Mouse (Mus musculus): ENCODE measurements around the gene Parp6. TPM values are rescaled to one million over a fixed set of nuclear protein-coding genes. Genes with fewer than 3 reads are reported as not detected.

Parp6 gene
- 10 to 100 TPM; 15.6 to 19.3 TPM for total RNA-seq (2021)

DNA sequence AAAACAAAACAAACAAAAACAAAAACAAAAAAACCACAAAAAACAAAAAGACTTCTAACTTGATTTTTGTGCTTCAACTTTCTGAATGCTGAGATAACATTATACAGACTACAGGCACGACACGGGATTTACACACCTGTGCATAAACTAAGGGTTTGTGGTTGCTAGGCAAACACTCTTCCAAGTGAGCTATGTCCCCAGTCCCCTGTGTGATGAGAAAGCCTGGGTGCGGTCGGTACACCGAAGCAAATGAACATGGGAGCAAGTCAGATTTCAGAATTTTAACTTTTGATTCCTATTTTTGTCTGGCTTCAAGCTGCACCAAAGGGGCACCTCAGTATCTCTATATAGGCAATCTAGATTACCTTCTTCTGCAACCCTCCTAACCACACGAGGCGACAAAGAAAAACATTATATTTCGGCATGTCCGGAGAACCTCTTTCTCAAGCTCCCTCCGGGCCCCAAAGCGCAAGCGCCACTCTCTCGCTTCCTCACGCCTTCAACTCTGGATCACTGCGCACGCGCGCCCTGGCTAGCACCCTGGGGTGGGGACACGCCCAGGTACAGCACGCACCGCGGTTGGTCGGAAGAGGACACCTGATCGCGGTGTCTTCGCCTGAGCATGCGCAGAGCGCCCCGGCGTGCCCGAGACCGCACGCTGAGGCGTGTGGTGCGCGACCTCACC lies at the start of gene Parp6:
Parp6 (plus strand) TSS at position 663 of the 685 bp plus-strand sequence.
- intact Hi-C loops (cut with DNase I) = no loop called here
- DNase-seq = peak; percentile 100

GRCm38 (mm10) chr9:59571852-59572251 lies 45.2 kb upstream of the Parp6 start:
- intact Hi-C loops (cut with DNase I) = no loop called here
- DNase-seq = no peak

GRCm38 (mm10) chr9:59577401-59577800 lies 39.7 kb upstream of the Parp6 start:
- intact Hi-C loops (cut with DNase I) = no loop called here
- no peak for DNase-seq

GRCm38 (mm10) chr9:59577844-59578504 lies 39.1 kb upstream of the Parp6 start, which contains the start of gene Celf6:
Gene Celf6 (plus strand): TSS chr9:59577917.
- intact Hi-C loops (cut with DNase I) = no loop called here
- DNase-seq = peak; percentile 86 to 91

DNA sequence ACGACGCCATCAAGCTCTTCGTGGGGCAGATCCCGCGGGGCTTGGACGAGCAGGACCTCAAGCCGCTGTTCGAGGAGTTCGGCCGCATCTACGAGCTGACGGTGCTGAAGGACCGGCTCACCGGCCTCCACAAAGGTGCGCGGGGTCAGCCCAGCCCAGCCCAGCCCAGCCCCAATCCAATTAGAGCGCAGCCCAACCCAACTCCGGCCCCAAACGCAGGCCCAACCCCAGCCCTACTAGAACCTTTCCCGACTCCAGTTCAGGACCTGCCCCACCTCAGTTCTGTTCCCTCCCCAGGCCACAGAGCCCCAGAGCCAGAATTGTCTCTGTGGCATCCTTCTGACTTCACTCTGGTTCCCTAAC lies 38.6 kb upstream of the Parp6 start:
- intact Hi-C loops (cut with DNase I) = no loop called here
- no peak for DNase-seq

DNA sequence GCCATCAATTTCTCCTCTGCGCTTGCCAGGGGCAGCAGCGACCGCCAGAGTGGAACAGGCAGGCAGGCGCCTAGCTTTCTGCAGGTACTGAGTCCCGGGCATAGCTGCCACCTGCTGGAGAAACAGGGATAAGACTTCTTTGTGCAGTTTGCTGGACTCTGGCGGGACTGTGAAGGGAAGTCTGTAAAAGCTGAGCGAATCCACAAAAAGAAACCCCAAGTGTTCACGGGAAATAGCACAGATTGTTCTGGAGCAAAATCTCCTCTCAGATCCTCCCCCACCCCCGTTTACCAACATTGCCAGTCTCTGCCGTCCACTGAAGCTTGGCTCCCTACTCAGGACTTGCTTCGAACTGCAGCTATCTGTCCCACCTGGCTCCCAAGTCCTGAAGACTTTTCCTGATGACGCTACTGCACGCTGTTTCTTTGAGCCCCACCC lies 32.2 kb upstream of the Parp6 start:
- DNase-seq = peak; percentile 78 to 84
- intact Hi-C loops (cut with DNase I) = loop anchor here (1.0 kb wide), 1 partner anchor 18 kb away; no protein-coding TSS in a partner anchor

DNA sequence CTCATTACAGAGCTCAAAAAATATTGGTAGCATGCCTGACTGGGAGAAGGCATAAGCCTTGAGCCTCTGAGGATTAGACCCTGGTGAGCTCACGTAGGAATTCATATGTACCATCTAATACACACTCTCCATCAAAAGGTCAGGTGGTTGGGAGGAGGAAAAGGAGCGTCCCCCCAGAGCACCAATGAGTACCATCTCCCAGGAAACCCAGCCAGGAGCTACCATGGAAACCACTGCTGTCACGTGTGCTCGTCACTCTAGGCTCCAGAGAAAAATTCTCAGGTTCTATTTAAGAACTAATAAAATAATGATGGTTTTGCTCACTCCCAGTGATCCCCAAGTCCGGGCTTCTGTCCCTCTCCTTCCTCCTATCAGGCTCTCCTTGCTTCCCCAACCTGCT lies 28.8 kb upstream of the Parp6 start:
- DNase-seq = no peak
- intact Hi-C loops (cut with DNase I) = no loop called here

DNA sequence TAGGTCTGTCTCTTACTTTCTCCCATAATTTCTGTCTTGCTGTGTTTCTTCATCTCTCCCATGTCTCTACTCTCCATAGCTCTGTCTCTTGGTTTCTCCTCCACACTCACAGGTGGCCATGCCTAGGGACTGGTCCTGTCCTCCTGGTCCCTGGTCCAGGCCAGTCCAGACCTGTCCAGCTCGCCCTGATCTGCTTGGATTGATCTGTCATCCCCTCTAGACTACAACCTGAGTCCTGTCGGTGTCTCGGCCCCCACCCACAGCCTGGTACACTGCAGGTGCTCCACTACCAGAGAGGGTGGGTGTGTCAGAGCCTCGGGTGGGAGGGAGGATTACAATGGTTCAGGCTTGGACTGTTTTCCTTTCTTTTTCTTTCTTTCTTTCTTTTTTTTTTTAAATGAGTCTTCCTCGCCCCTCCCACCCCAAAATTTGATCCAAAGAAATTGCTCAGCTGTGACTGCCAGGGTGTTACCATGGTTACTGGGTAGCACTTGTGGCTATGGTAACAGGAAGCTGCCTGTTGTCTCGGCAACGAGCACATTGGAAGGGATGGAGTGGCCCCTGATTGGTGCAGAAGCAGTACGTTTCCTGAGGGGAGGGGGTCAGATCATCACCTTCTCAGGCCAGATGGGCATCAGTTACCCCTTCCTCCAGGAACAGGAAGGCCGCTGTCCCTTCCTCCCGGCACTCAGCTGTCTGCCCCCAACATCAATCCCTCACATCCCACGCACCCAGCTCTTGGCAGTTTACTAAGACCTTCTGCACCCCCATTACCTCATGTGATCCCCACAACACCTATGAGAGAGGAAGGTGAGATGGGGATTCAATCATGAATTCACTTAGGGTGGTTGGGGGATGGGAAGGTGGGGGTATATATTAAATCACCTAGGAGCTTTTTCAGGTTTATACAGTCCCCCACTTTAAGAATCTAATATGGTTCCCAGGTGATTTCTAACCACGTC lies 28.1 kb upstream of the Parp6 start:
- no peak for DNase-seq
- intact Hi-C loops (cut with DNase I) = no loop called here

DNA sequence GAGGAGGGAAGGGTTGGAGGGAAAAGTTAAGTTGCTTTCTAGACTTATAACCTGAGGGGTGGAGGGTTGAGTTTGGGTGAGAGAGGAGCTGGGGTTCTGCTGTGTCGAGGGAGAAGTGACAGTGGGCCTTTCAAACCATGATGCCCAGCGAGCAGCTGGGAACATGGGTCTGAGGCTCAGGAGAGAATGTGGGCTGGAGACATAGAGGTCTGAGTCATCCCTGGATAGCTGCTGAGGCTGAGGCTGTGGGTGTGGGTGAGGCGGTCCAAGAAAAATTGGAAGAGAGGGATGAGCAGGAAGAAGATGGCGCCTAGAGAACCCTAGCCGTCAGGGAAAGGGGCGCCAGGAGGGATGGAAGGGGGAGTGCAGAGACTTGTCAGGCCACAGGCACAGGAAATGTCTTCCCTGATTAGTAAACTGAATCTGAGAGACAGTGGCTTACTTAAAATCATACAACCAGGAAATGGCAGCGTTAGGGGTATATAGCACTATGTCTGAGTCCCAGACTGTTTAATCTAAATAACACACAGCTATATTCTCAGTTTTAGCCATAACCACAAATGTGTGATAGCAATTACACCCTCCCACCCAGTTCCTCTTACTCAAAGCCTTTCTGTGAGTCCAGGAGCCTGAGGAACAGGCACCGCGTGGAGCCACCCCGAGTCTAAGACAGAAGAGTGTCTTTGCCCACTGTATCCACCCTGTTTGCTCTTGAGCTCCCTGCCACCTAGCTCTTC lies 27.2 kb upstream of the Parp6 start:
- intact Hi-C loops (cut with DNase I) = no loop called here
- no peak for DNase-seq

GRCm38 (mm10) chr9:59601661-59602060 lies 15.4 kb upstream of the Parp6 start:
- intact Hi-C loops (cut with DNase I) = no loop called here
- DNase-seq = no peak

GRCm38 (mm10) chr9:59605967-59606366 lies 11.1 kb upstream of the Parp6 start:
- no peak for DNase-seq
- intact Hi-C loops (cut with DNase I) = no loop called here

DNA sequence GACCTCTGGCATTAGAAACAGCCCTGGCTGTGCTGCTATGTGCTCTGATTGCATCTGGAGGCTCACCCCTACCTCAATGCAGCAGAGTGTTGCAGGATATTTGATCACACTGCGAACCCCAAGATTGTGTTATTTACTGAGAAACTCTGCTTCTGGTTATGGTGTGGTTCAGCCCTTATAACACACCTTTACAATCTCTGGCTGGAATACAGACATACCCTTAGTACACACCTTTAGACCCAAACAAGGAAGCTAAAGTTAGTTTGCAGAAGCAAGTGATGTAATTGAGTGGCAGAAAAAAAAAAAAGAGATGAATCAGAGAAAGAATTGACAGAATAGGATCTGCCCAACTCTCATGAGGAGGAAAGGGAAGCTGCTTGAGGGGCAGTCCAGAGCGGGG lies 6.1 kb upstream of the Parp6 start:
- DNase-seq = no peak
- intact Hi-C loops (cut with DNase I) = no loop called here

DNA sequence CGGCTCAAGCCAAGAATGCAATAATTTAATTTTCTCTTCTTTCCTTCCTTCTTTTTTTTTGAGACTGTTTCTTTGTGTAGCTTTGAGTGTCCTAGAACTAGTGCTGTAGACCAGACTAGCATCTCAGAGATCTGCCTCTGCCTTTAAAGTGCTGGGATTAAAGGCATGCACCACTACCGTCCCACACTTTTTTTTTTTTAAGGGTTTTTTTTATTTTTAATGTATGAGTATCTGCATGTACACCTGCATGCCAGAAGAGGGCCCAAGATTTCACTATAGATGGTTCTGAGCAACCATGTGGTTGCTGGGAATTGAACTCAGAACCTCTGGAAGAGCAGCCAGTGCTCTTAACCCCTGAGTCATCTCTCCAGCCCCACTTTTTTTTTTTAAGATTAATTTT lies 1.3 kb upstream of the Parp6 start:
- intact Hi-C loops (cut with DNase I) = no loop called here

GRCm38 (mm10) chr9:59617307-59617973 lies 356 bp downstream of the Parp6 start:
- DNase-seq = no peak
- intact Hi-C loops (cut with DNase I) = no loop called here

More for the DNA sequence above, 1.3 kb upstream of the Parp6 start:
- DNase-seq = no peak

GRCm38 (mm10) chr9:59638372-59638771 lies 21.3 kb downstream of the Parp6 start:
- intact Hi-C loops (cut with DNase I) = no loop called here
- DNase-seq = no peak

GRCm38 (mm10) chr9:59639936-59640335 lies 22.9 kb downstream of the Parp6 start:
- DNase-seq = no peak
- intact Hi-C loops (cut with DNase I) = no loop called here

DNA sequence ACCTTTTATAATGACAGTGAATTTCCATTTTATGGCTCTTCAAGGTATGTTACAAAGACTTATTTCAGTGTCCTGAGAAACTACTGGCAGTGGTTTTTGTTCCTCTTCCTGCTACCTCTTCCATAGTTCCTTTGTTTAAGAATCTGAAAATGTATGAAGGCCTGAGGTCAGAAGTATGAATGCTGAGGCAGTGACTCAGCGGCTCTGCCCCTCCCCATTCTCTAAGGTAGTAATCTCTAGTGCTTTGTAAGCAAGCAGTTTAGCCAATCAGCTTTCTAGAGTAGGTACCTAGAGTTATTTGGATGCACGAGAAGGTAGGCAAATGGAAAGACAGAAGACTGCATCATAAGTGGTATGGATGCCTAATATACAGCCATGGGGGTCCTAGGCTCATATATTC lies 24.2 kb downstream of the Parp6 start:
- intact Hi-C loops (cut with DNase I) = no loop called here
- no peak for DNase-seq

- DNase-seq = no peak
- intact Hi-C loops (cut with DNase I) = no loop called here
These were observed 32.8 kb downstream of the Parp6 start for GRCm38 (mm10) chr9:59649911-59650310.

GRCm38 (mm10) chr9:59653371-59653770 lies 36.3 kb downstream of the Parp6 start:
- DNase-seq = no peak
- intact Hi-C loops (cut with DNase I) = no loop called here

DNA sequence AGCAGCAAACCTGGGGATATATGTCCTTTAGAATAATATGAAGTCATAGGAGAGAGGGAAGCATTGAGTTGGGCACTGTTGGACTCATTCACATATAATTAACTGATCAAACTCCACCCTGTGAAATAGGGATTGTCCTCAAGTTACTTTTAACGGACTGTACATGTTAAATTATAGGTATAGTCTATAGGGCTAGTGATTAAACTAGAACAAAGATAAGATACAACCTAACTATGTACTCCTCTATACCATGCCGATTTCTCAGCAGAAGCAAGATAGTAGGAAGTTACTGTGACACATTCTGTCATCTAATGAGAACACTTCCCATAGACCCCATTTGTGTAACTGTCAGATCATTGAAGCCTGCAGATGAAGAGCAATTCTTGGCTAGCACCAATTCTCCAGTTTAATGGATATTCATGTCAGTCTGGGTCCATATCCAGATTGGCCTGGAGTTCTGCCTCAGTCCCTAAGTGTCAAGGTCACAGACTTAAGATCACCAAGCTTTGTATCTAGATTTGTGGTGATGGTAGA lies 37.4 kb downstream of the Parp6 start:
- intact Hi-C loops (cut with DNase I) = no loop called here
- DNase-seq = no peak
